Mouse (Mus musculus) thymus, adult 2 months (tissue): ENCODE measurements around the gene Prkaa1.

Experiments
- CTCF ChIP-seq: fragments of 200-500 bp; IDR thresholded peaks from 2 replicates; pipeline ENCODE4 v1.5.1; 2012; ENCODE audit warnings: mild to moderate bottlenecking, control low read depth, low read length, moderate library complexity, borderline replicate concordance; ENCODE audit not compliant: control insufficient read depth, poor library complexity, insufficient read depth; ENCODE audit errors: extremely low read depth
- POLR2A ChIP-seq: fragments of 200-500 bp; IDR thresholded peaks from 2 replicates; pipeline ENCODE4 v1.6.1; 2012; ENCODE audit warnings: mild to moderate bottlenecking, low read length, control low read depth, moderate library complexity; ENCODE audit not compliant: control insufficient read depth, poor library complexity, insufficient read depth; ENCODE audit errors: extremely low read depth

- TF ChIP-seq CTCF: no peak
- no peak for TF ChIP-seq POLR2A
Observed at GRCm38 (mm10) chr15:5186293-5186675, 42.6 kb downstream of the Prkaa1 start.
